Mouse (Mus musculus) E14TG2a.4 (cell line): Measurements from ENCODE around the gene BC028528.

Source experiments
- H3K27me3 ChIP-seq: 2 replicates; pipeline ENCODE4 v1.6.1; 2014; ENCODE audit warnings: low read length, control low read depth; ENCODE audit not compliant: insufficient read depth
- H3K36me3 ChIP-seq: 2 replicates; pipeline ENCODE4 v1.6.1; 2014; ENCODE audit warnings: low read length, control low read depth; ENCODE audit not compliant: insufficient read depth
- H3K4me1 ChIP-seq: replicated peaks from 2 replicates; pipeline ENCODE4 v1.6.1; 2014; ENCODE audit warnings: low read depth, low read length, control low read depth
- H3K4me3 ChIP-seq: replicated peaks from 2 replicates; pipeline ENCODE4 v1.5.1; 2014; ENCODE audit warnings: mild to moderate bottlenecking, low read length
- H3K9me3 ChIP-seq: 2 replicates; pipeline ENCODE4 v1.6.1; 2014; ENCODE audit warnings: low read length, control low read depth
- CTCF ChIP-seq: conservative IDR thresholded peaks from 2 replicates; pipeline ENCODE4 v1.5.1; 2014; ENCODE audit warnings: low read length
- NANOG ChIP-seq: IDR thresholded peaks from 2 replicates; pipeline ENCODE4 v1.6.1; 2014; ENCODE audit warnings: borderline replicate concordance, low read length, mixed read lengths
- POU5F1 ChIP-seq: IDR thresholded peaks from 2 replicates; pipeline ENCODE4 v1.6.1; 2014; ENCODE audit warnings: low read length, borderline replicate concordance

Gene BC028528

DNA sequence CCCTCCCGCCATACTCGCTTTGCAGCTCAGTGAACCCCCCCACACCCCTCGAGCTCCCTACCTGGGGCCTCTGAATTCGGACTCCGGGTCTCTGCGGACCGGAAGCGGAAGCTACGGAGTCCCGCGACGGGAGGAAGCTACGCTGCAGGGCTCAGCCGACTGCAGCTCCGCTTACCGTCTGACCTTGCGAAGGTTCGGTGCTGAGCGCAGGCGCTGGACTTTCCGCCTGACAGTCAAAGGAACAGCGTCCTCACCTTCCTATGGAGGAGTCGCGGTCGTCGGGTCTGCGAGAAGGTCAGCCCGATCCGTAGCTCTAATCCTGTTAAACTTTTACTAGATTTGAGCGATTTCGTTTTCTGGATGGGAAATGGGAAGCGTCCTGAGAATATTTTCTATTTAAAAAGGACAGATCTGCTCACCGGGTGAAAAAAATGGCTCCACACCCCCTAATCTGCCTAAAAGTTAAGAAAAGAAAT lies 20.4 kb downstream of the BC028528 start, which contains the start of gene Mrps21:
Gene Mrps21 (minus strand): TSS at position 128 of the 476 bp plus-strand sequence.
- Histone ChIP-seq H3K36me3 (peaks cover 36% of the 10 kb centered on the region), H3K4me1 (peaks cover 28% of the 10 kb centered on the region), H3K9me3 (no peaks in the 10 kb centered on the region), H3K27me3 (no peaks in the 10 kb centered on the region), H3K4me3 (peak within 1 kb of the TSS; percentile 86)
- TF ChIP-seq CTCF (no peak), NANOG (no peak), POU5F1 (no peak)

GRCm38 (mm10) chr3:95870976-95871375 lies 20.8 kb downstream of the BC028528 start:
- peak overlapping the region; percentile 86 for H3K4me3 ChIP-seq
- H3K4me1 ChIP-seq, result peaks cover 32% of the 10 kb centered on the region
- no peak for TF ChIP-seq NANOG
- TF ChIP-seq POU5F1, result no peak
- TF ChIP-seq CTCF, result no peak
- no peaks in the 10 kb centered on the region for H3K9me3 ChIP-seq
- H3K27me3 ChIP-seq, result no peaks in the 10 kb centered on the region
- H3K36me3 ChIP-seq, result peaks cover 36% of the 10 kb centered on the region

GRCm38 (mm10) chr3:95867408-95867807 lies 24.4 kb downstream of the BC028528 start:
- H3K4me3 ChIP-seq, result no peak overlapping the region
- peaks cover 64% of the 10 kb centered on the region for H3K4me1 ChIP-seq
- H3K36me3 ChIP-seq, result peaks cover 44% of the 10 kb centered on the region
- H3K27me3 ChIP-seq, result no peaks in the 10 kb centered on the region
- no peaks in the 10 kb centered on the region for H3K9me3 ChIP-seq
- TF ChIP-seq CTCF (no peak), POU5F1 (no peak), NANOG (no peak)

- Histone ChIP-seq H3K4me3 (no peak overlapping the region), H3K36me3 (peaks cover 44% of the 10 kb centered on the region), H3K9me3 (no peaks in the 10 kb centered on the region), H3K27me3 (no peaks in the 10 kb centered on the region), H3K4me1 (peaks cover 64% of the 10 kb centered on the region)
- TF ChIP-seq POU5F1, result no peak
- no peak for TF ChIP-seq CTCF
- no peak for TF ChIP-seq NANOG
These were observed 25.7 kb downstream of the BC028528 start for GRCm38 (mm10) chr3:95866071-95866470.

DNA sequence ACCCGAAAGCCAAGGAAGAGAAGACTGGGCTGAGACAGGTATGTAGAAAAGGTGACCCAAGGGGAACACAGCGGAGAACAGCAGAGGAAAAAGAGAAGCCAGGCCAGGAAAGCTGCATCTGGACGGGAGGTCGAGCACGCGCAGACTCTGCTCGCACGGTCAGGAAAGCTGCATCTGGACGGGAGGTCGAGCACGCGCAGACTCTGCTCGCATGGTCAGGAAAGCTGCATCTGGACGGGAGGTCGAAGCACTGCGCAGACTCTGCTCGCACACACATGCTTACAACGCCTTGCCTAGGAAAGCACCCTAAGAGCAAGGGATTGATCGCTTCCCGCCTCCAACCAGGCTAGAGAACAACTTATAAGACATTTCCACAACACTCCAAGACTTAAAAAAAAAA lies 26.2 kb downstream of the BC028528 start:
- H3K4me3 ChIP-seq, result peak overlapping the region; percentile 60
- no peaks in the 10 kb centered on the region for H3K9me3 ChIP-seq
- no peaks in the 10 kb centered on the region for H3K27me3 ChIP-seq
- H3K4me1 ChIP-seq, result peaks cover 65% of the 10 kb centered on the region
- H3K36me3 ChIP-seq, result peaks cover 44% of the 10 kb centered on the region
- TF ChIP-seq CTCF (no peak), NANOG (no peak), POU5F1 (no peak)

- Histone ChIP-seq H3K36me3 (peaks cover 40% of the 10 kb centered on the region), H3K4me3 (peak overlapping the region; percentile 60), H3K4me1 (peaks cover 65% of the 10 kb centered on the region), H3K9me3 (no peaks in the 10 kb centered on the region), H3K27me3 (no peaks in the 10 kb centered on the region)
- TF ChIP-seq NANOG, result no peak
- TF ChIP-seq CTCF, result no peak
- no peak for TF ChIP-seq POU5F1
These were observed 26.8 kb downstream of the BC028528 start for GRCm38 (mm10) chr3:95865050-95865449.

DNA sequence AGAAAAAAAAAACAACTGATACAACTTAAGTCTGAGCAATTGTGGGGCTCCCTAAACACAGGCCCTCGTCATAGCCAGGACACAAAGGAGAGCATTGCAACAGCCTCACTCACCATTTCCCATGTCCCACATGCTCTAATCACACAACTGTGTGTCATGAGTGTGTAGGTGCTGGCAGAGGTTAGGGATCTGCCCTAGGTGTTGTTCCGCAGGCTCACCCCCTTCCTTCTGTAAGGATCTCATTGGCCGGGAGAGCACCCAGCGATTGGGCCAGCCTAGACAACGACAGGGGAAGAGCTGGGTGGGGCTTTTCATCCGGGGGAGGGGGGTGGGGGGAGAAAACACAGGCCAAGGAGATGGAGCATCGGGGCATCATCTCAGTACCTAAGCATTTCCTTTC lies 28.2 kb downstream of the BC028528 start:
- H3K4me3 ChIP-seq, result 0 out of 2 replicates have a peak overlapping the region, but pooled peaks have one; percentile 1
- H3K36me3 ChIP-seq, result peaks cover 25% of the 10 kb centered on the region
- no peaks in the 10 kb centered on the region for H3K27me3 ChIP-seq
- no peak for TF ChIP-seq POU5F1
- peaks cover 65% of the 10 kb centered on the region for H3K4me1 ChIP-seq
- H3K9me3 ChIP-seq, result no peaks in the 10 kb centered on the region

- TF ChIP-seq CTCF (peak; percentile 62), POU5F1 (no peak)
- Histone ChIP-seq H3K27me3 (no peaks in the 10 kb centered on the region), H3K4me3 (no peak overlapping the region), H3K36me3 (peaks cover 8% of the 10 kb centered on the region; the same call in 1 of the 2 replicates), H3K4me1 (peaks cover 62% of the 10 kb centered on the region), H3K9me3 (no peaks in the 10 kb centered on the region)
These were observed 30.0 kb downstream of the BC028528 start for GRCm38 (mm10) chr3:95861796-95862195.

GRCm38 (mm10) chr3:95861216-95861615 lies 30.6 kb downstream of the BC028528 start:
- no peak for TF ChIP-seq POU5F1
- peak; percentile 44 for TF ChIP-seq CTCF
- Histone ChIP-seq H3K4me1 (peaks cover 62% of the 10 kb centered on the region), H3K36me3 (peaks cover 8% of the 10 kb centered on the region; the same call in 1 of the 2 replicates), H3K27me3 (no peaks in the 10 kb centered on the region), H3K4me3 (no peak overlapping the region), H3K9me3 (no peaks in the 10 kb centered on the region)
